Mouse (Mus musculus): ENCODE data around the gene Eng. TPM values are rescaled to one million over a fixed set of nuclear protein-coding genes. Genes with fewer than 3 reads are reported as not detected.
A peak's percentile ranks its signal among the peaks of the same experiment; 100 is the strongest.

Gene Eng
- polyA plus RNA-seq, 1 experiment: 6.5 TPM

DNA sequence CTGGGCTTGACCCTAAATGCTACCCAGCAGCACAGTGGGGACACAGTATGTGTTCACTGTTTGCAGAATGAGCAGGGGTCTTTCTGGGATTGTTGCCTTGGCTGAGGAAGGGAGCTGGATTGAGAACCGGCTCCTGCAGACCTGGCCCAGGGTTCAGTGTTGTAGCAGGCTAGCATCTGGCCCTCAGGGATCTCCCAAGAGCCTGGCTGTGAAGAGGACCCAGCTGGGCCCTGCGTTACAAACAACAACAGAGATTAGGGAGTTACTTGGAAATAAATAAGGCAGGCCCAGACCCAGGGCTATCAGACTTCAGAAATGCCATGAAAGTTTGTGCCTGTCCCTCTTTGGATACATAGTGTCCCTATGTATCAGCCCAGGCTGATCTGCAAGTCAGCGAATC, 748 bp upstream of the Eng start:
- no peak overlapping the region; the same call in 1 of the 2 replicates for H3K27ac ChIP-seq (ENCODE audit: control insufficient read depth, insufficient read depth, low read depth, low read length)
- no peak overlapping the region for H3K4me3 ChIP-seq (ENCODE audit: control insufficient read depth, low read depth, low read length)

GRCm38 (mm10) chr2:32647366-32647765, 971 bp downstream of the Eng start:
- peaks cover 13% of the 10 kb centered on the region for H3K4me1 ChIP-seq (ENCODE audit: control insufficient read depth, insufficient read depth, low read length)
- H3K4me3 ChIP-seq (ENCODE audit: control insufficient read depth, low read depth, low read length): no peak overlapping the region; the same call in none of the 2 replicates
- no peaks in the 10 kb centered on the region for H3K36me3 ChIP-seq (ENCODE audit: control insufficient read depth, insufficient read depth, low read length)
- H3K27ac ChIP-seq (ENCODE audit: control insufficient read depth, insufficient read depth, low read depth, low read length): 0 out of 2 replicates have a peak overlapping the region, but pooled peaks have one; percentile 26
- TF ChIP-seq CTCF (IDR thresholded peaks at IDR 0.05; ENCODE audit: control insufficient read depth, insufficient read depth, insufficient replicate concordance, low read depth, low read length) (no peak), POLR2A (IDR thresholded peaks at IDR 0.05; ENCODE audit: control insufficient read depth, low read depth, low read length) (no peak)
- no peaks in the 10 kb centered on the region for H3K27me3 ChIP-seq (ENCODE audit: control insufficient read depth, insufficient read depth, low read length)

More for the DNA sequence above, 748 bp upstream of the Eng start:
- no peaks in the 10 kb centered on the region for H3K27me3 ChIP-seq (ENCODE audit: control insufficient read depth, insufficient read depth, low read length)
- no peaks in the 10 kb centered on the region for H3K36me3 ChIP-seq (ENCODE audit: control insufficient read depth, insufficient read depth, low read length)
- no peak for TF ChIP-seq POLR2A (IDR thresholded peaks at IDR 0.05; ENCODE audit: control insufficient read depth, low read depth, low read length)
- TF ChIP-seq CTCF (IDR thresholded peaks at IDR 0.05; ENCODE audit: control insufficient read depth, insufficient read depth, insufficient replicate concordance, low read depth, low read length): no peak; the same call in 1 of the 2 replicates
- H3K4me1 ChIP-seq (ENCODE audit: control insufficient read depth, insufficient read depth, low read length): peaks cover 13% of the 10 kb centered on the region

GRCm38 (mm10) chr2:32653764-32654163, 7.4 kb downstream of the Eng start:
- TF ChIP-seq POLR2A (IDR thresholded peaks at IDR 0.05; ENCODE audit: control insufficient read depth, low read depth, low read length) (no peak), CTCF (IDR thresholded peaks at IDR 0.05; ENCODE audit: control insufficient read depth, insufficient read depth, insufficient replicate concordance, low read depth, low read length) (no peak)
- no peaks in the 10 kb centered on the region for H3K27me3 ChIP-seq (ENCODE audit: control insufficient read depth, insufficient read depth, low read length)
- no peaks in the 10 kb centered on the region for H3K4me1 ChIP-seq (ENCODE audit: control insufficient read depth, insufficient read depth, low read length)
- H3K36me3 ChIP-seq (ENCODE audit: control insufficient read depth, insufficient read depth, low read length): no peaks in the 10 kb centered on the region
- no peak overlapping the region for H3K4me3 ChIP-seq (ENCODE audit: control insufficient read depth, low read depth, low read length)
- H3K27ac ChIP-seq (ENCODE audit: control insufficient read depth, insufficient read depth, low read depth, low read length): no peak overlapping the region

DNA sequence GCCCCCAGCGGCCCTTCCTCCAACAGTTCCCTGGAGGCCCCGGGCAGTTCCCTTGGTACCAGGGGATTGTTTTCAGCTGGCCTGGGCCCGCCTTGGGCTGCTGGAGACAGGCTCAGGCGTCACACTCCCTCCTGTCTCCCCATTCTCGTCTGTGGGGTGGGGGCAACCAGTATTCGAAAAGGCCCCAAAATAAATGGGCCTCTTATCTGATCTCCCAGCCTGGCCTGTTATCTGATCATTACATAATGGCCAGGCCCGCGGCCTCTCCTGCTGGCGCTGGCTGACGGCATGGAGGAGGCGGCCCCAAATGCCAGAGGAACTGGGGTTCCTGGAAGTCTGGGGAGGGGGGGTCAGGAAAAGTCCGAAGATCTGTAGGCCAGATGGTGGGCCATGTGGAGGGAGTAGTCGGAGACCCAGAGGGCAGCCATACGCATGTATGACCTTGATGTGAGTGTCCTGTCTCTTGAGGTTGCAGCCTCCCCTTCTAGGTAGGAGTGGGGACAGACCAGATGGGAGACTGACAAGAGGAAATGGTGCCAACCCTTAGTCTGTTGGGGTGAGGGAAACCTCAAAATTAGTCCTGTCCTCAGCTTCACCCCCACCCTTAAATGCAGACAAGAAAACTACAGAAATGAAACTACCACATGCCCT, 8.5 kb downstream of the Eng start:
- no peak overlapping the region for H3K4me3 ChIP-seq (ENCODE audit: control insufficient read depth, low read depth, low read length)
- H3K36me3 ChIP-seq (ENCODE audit: control insufficient read depth, insufficient read depth, low read length): no peaks in the 10 kb centered on the region
- no peak for TF ChIP-seq POLR2A (IDR thresholded peaks at IDR 0.05; ENCODE audit: control insufficient read depth, low read depth, low read length)
- H3K27me3 ChIP-seq (ENCODE audit: control insufficient read depth, insufficient read depth, low read length): no peaks in the 10 kb centered on the region
- no peak overlapping the region for H3K27ac ChIP-seq (ENCODE audit: control insufficient read depth, insufficient read depth, low read depth, low read length)
- no peaks in the 10 kb centered on the region for H3K4me1 ChIP-seq (ENCODE audit: control insufficient read depth, insufficient read depth, low read length)

- Histone ChIP-seq H3K36me3 (ENCODE audit: control insufficient read depth, insufficient read depth, low read length) (no peaks in the 10 kb centered on the region), H3K4me3 (ENCODE audit: control insufficient read depth, low read depth, low read length) (no peak overlapping the region), H3K27me3 (ENCODE audit: control insufficient read depth, insufficient read depth, low read length) (no peaks in the 10 kb centered on the region), H3K4me1 (ENCODE audit: control insufficient read depth, insufficient read depth, low read length) (no peaks in the 10 kb centered on the region), H3K27ac (ENCODE audit: control insufficient read depth, insufficient read depth, low read depth, low read length) (no peak overlapping the region)
- no peak for TF ChIP-seq POLR2A (IDR thresholded peaks at IDR 0.05; ENCODE audit: control insufficient read depth, low read depth, low read length)
- TF ChIP-seq CTCF (IDR thresholded peaks at IDR 0.05; ENCODE audit: control insufficient read depth, insufficient read depth, insufficient replicate concordance, low read depth, low read length): no peak
Observed at GRCm38 (mm10) chr2:32655394-32655744, 9.0 kb downstream of the Eng start.

- no peaks in the 10 kb centered on the region for H3K27me3 ChIP-seq (ENCODE audit: control insufficient read depth, insufficient read depth, low read length)
- TF ChIP-seq POLR2A (IDR thresholded peaks at IDR 0.05; ENCODE audit: control insufficient read depth, low read depth, low read length): no peak
- no peak for TF ChIP-seq CTCF (IDR thresholded peaks at IDR 0.05; ENCODE audit: control insufficient read depth, insufficient read depth, insufficient replicate concordance, low read depth, low read length)
- no peaks in the 10 kb centered on the region for H3K36me3 ChIP-seq (ENCODE audit: control insufficient read depth, insufficient read depth, low read length)
- H3K4me1 ChIP-seq (ENCODE audit: control insufficient read depth, insufficient read depth, low read length): no peaks in the 10 kb centered on the region
- H3K27ac ChIP-seq (ENCODE audit: control insufficient read depth, insufficient read depth, low read depth, low read length): peak overlapping the region; percentile 26; the same call in 1 of the 2 replicates
- H3K4me3 ChIP-seq (ENCODE audit: control insufficient read depth, low read depth, low read length): no peak overlapping the region
Observed at GRCm38 (mm10) chr2:32655826-32656225, 9.4 kb downstream of the Eng start.

GRCm38 (mm10) chr2:32658873-32659272, 12.5 kb downstream of the Eng start:
- no peak overlapping the region for H3K27ac ChIP-seq (ENCODE audit: control insufficient read depth, insufficient read depth, low read depth, low read length)

More at GRCm38 (mm10) chr2:32658873-32659272, 12.5 kb downstream of the Eng start:
- no peak overlapping the region for H3K4me3 ChIP-seq (ENCODE audit: control insufficient read depth, low read depth, low read length)
- peaks cover 3% of the 10 kb centered on the region; the same call in 1 of the 2 replicates for H3K4me1 ChIP-seq (ENCODE audit: control insufficient read depth, insufficient read depth, low read length)
- H3K27me3 ChIP-seq (ENCODE audit: control insufficient read depth, insufficient read depth, low read length): no peaks in the 10 kb centered on the region
- H3K36me3 ChIP-seq (ENCODE audit: control insufficient read depth, insufficient read depth, low read length): no peaks in the 10 kb centered on the region
- TF ChIP-seq CTCF (IDR thresholded peaks at IDR 0.05; ENCODE audit: control insufficient read depth, insufficient read depth, insufficient replicate concordance, low read depth, low read length) (no peak), POLR2A (IDR thresholded peaks at IDR 0.05; ENCODE audit: control insufficient read depth, low read depth, low read length) (no peak)
